Mouse (Mus musculus): Measurements from ENCODE around the gene Hba-a1. TPM values are rescaled to one million over a fixed set of nuclear protein-coding genes. Genes with fewer than 3 reads are reported as not detected.
"Not testable (repeated sequence)": the region's sequence is repeated elsewhere in the genome, so short reads cannot be mapped to it uniquely, and the experiment has no call there.

Gene Hba-a1
- total RNA-seq, 2 experiments from 2014 or later, result 1,024 TPM

- not testable (repeated sequence) for DNase-seq
- intact Hi-C loops (cut with DNase I; ENCODE audit: low total_unique reads), result loop anchor here (5.0 kb wide), 1 partner anchor 36 kb away; no protein-coding TSS in a partner anchor
Measured at GRCm38 (mm10) chr11:32285887-32286286, 2.6 kb downstream of the Hba-a1 start.

GRCm38 (mm10) chr11:32286695-32287492 is 3.6 kb downstream of the Hba-a1 start, which contains the start of gene Hbq1b:
Hbq1b (plus strand) TSS chr11:32286965.
- intact Hi-C loops (cut with DNase I; ENCODE audit: low total_unique reads), result loop anchor here (5.0 kb wide), 1 partner anchor 35 kb away; no protein-coding TSS in a partner anchor
- DNase-seq, result peak; percentile 73

- DNase-seq, result no peak
- intact Hi-C loops (cut with DNase I; ENCODE audit: low total_unique reads), result loop anchor here (5.0 kb wide), 1 partner anchor 35 kb away; no protein-coding TSS in a partner anchor
Measured at GRCm38 (mm10) chr11:32287493-32287825, 4.1 kb downstream of the Hba-a1 start.

- DNase-seq; intact Hi-C loops (cut with DNase I; ENCODE audit: low total_unique reads): not testable (repeated sequence)
Measured at GRCm38 (mm10) chr11:32292819-32293218, 9.5 kb downstream of the Hba-a1 start.

- intact Hi-C loops (cut with DNase I; ENCODE audit: low total_unique reads); DNase-seq: not testable (repeated sequence)
Measured at GRCm38 (mm10) chr11:32293479-32293878, 10.2 kb downstream of the Hba-a1 start.

- intact Hi-C loops (cut with DNase I; ENCODE audit: low total_unique reads); DNase-seq: not testable (repeated sequence)
Measured at GRCm38 (mm10) chr11:32296203-32296602, 12.9 kb downstream of the Hba-a1 start, which contains the start of gene Hba-a2. Hba-a2 (plus strand) TSS chr11:32296489.

- intact Hi-C loops (cut with DNase I; ENCODE audit: low total_unique reads); DNase-seq: not testable (repeated sequence)
Measured at GRCm38 (mm10) chr11:32297417-32297816, 14.1 kb downstream of the Hba-a1 start.

- intact Hi-C loops (cut with DNase I; ENCODE audit: low total_unique reads), result no loop called here
- DNase-seq, result no peak
Measured at GRCm38 (mm10) chr11:32297866-32298531, 14.7 kb downstream of the Hba-a1 start.

GRCm38 (mm10) chr11:32298532-32298918 is 15.2 kb downstream of the Hba-a1 start:
- intact Hi-C loops (cut with DNase I; ENCODE audit: low total_unique reads), result no loop called here

GRCm38 (mm10) chr11:32299865-32300264 is 16.6 kb downstream of the Hba-a1 start, which contains the start of gene Hbq1a:
Hbq1a (plus strand) TSS chr11:32300069.
- intact Hi-C loops (cut with DNase I; ENCODE audit: low total_unique reads), result not testable (repeated sequence)
- DNase-seq, result peak; percentile 47

More at GRCm38 (mm10) chr11:32298532-32298918, 15.2 kb downstream of the Hba-a1 start:
- no peak for DNase-seq

GRCm38 (mm10) chr11:32300279-32301267 is 17.3 kb downstream of the Hba-a1 start:
- intact Hi-C loops (cut with DNase I; ENCODE audit: low total_unique reads), result no loop called here
- no peak for DNase-seq

- intact Hi-C loops (cut with DNase I; ENCODE audit: low total_unique reads), result no loop called here
- DNase-seq, result no peak
Measured at GRCm38 (mm10) chr11:32301506-32301905, 18.2 kb downstream of the Hba-a1 start.

GRCm38 (mm10) chr11:32302824-32303419 is 19.6 kb downstream of the Hba-a1 start:
- no peak for DNase-seq
- intact Hi-C loops (cut with DNase I; ENCODE audit: low total_unique reads), result no loop called here

GRCm38 (mm10) chr11:32303455-32303854 is 20.1 kb downstream of the Hba-a1 start:
- intact Hi-C loops (cut with DNase I; ENCODE audit: low total_unique reads), result no loop called here
- no peak for DNase-seq

GRCm38 (mm10) chr11:32307006-32307405 is 23.7 kb downstream of the Hba-a1 start:
- no peak for DNase-seq
- intact Hi-C loops (cut with DNase I; ENCODE audit: low total_unique reads), result no loop called here

- intact Hi-C loops (cut with DNase I; ENCODE audit: low total_unique reads), result no loop called here
- no peak for DNase-seq
Measured at GRCm38 (mm10) chr11:32309446-32309845, 26.1 kb downstream of the Hba-a1 start.

GRCm38 (mm10) chr11:32309928-32310327 is 26.6 kb downstream of the Hba-a1 start:
- intact Hi-C loops (cut with DNase I; ENCODE audit: low total_unique reads), result no loop called here
- DNase-seq, result no peak

- intact Hi-C loops (cut with DNase I; ENCODE audit: low total_unique reads), result no loop called here
- no peak for DNase-seq
Measured at GRCm38 (mm10) chr11:32316009-32316408, 32.7 kb downstream of the Hba-a1 start.
